Mouse (Mus musculus) megakaryocyte, embryonic 14.5 days (primary cell): Measurements from ENCODE around the gene Ank3.

ENCODE experiments used
- FLI1 ChIP-seq: IDR thresholded peaks from 2 replicates; pipeline ENCODE4 v1.6.1; 2012; ENCODE audit warnings: low read length, inconsistent platforms, mixed read lengths
- GATA1 ChIP-seq: IDR thresholded peaks from 3 replicates; pipeline ENCODE4 v1.6.1; 2012; ENCODE audit warnings: mixed read lengths, low read length, inconsistent platforms, borderline replicate concordance

DNA sequence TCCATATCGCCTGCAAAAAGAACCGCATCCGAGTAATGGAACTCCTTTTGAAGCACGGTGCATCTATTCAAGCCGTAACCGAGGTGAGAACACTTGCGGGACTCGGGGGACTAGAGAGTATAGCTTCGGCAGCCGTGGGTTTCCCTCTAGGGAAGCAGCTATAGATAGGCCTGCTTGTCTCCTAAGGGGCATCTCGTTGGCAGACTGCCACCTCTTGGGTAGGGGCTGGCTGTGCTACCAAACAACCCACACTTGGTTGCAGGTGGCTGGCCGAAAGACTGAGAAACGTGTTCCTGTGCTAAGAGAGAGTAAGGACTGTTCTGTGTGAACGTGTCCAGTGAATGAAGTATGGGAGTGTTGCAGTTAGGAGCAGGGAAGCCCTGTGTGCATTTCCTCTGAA lies 476.2 kb downstream of the Ank3 start:
- TF ChIP-seq GATA1 (no peak), FLI1 (no peak)
